Mouse (Mus musculus): Measurements from ENCODE around the gene Itgav.
A peak's percentile ranks its signal among the peaks of the same experiment; 100 is the strongest.

The Itgav gene

GRCm38 (mm10) chr2:83814009-83814408 lies 89.8 kb downstream of the Itgav start:
- DNase-seq (ENCODE audit: low read depth, low spot score), result peak; percentile 21

DNA sequence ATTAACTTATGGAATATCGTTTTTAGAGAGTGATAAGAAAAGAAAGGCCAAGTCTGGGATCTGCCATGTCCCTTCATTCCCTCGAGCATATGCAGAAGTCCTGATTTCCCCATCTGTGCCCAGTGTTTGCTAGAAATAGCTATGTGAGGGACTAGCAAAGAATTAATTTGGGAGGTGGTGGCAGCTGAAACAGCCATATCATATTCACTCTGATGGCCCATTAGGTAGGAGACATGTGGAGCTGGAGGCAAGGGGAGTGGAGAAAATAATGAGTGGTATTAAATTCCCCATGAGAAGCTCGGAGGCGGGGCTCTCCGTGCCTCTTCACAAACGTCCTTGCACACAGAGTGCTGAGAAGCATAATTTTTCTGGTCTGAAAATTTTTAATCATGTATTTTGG lies 92.0 kb downstream of the Itgav start:
- DNase-seq (ENCODE audit: low read depth, low spot score), result no peak

- DNase-seq (ENCODE audit: low read depth, low spot score), result no peak
Measured at GRCm38 (mm10) chr2:83825161-83825560, 101.0 kb downstream of the Itgav start.

DNA sequence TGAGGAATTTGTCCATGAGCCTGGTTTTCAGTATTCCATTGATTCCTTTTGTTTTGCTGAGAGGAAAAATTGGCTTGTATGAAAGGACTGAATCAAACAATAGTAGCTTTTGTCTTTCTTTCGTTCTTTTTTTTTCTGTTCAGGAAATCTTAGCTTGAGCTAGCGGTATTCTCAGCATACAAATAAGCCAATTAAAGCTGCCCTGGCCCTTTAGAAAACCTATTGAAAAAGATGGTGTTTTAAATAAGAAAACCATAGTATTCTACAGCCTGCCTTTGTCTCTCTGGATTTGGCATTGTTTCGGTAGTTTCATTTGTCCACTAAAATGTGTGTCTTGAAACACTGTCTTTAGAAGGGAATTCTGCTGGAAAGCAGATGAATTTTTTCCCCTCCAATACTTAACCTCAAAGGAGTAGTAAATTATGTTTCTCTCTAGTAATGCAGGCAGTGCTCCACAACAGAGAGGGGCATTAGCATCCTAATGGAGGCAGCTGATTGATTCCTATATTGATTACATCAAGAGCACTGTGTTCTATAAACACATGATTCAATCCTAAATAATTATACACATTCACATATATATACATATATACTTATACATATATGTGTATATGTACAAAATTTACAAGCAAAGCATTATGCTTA lies 104.8 kb downstream of the Itgav start:
- DNase-seq (ENCODE audit: low read depth, low spot score), result no peak

GRCm38 (mm10) chr2:83832903-83833302 lies 108.7 kb downstream of the Itgav start:
- DNase-seq (ENCODE audit: low read depth, low spot score), result no peak

- DNase-seq (ENCODE audit: low read depth, low spot score), result no peak
Measured at GRCm38 (mm10) chr2:83835313-83836070, 111.3 kb downstream of the Itgav start.

DNA sequence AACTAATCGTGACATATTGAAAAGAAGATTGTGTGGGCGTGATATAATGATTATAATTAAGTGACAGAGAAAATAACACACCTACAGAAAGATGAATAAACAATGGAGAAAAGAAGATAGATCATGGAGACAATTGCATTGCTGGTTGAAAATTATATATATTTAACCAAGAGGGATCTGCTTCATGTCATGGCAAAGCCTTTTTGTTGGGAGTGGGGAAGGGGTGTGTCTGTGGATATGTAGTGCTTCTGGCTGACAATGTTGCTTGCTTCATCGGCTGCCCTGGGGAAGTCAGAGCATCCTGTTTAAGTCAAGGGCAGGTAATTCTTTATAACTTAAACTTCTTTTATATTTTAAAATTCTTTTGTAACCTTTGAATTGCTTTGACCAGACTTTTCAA lies 124.3 kb downstream of the Itgav start:
- no peak for DNase-seq (ENCODE audit: low read depth, low spot score)

DNA sequence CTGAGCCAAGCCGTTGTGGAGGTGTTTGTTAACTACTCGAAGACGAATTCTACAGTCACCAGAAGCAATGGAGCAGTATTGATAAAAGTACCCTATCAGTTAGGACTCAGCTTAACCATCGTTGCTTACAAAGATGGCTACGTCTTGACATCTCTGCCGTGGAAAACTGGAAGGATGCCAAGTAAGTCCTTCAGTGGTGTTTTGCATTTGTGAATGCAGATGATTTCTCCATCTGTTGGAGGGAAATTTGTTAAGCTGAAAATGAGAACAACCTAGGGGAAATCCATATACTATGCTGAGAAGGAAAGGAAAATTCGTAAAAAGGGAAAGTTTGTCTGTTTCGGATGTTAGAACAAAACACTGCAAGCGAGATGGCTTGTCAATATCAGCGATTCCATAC lies 129.2 kb downstream of the Itgav start:
- DNase-seq (ENCODE audit: low read depth, low spot score), result no peak

- no peak for DNase-seq (ENCODE audit: low read depth, low spot score)
Measured at GRCm38 (mm10) chr2:83856236-83856635, 132.0 kb downstream of the Itgav start.

Measured in skeletal muscle tissue, adult 2 months (tissue).